Mouse (Mus musculus): ENCODE results near the gene Pde4d.

Gene Pde4d

DNA sequence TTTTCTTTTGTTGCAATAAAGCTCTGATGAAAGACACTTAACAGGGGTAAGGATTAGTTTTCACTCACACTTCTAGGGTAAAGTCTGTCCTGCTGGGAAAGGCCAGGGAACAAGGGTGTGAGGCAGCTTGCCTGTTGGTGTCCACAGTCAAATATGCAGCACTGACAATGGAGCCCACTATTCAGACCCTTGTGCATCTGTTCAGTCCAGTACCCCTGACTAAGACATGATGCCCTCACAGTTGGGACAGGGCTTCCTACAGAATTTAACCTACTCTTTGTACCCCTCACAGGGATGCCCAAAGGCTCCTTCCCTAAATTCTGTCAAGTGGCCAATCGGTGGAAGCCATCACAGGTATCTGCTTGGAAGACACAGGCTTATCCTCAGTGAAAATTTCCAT is 1068.4 kb downstream of the Pde4d start:
- TF ChIP-seq GATA4 (IDR thresholded peaks at IDR 0.05; ENCODE audit: insufficient replicate concordance, low read length) = no peak

DNA sequence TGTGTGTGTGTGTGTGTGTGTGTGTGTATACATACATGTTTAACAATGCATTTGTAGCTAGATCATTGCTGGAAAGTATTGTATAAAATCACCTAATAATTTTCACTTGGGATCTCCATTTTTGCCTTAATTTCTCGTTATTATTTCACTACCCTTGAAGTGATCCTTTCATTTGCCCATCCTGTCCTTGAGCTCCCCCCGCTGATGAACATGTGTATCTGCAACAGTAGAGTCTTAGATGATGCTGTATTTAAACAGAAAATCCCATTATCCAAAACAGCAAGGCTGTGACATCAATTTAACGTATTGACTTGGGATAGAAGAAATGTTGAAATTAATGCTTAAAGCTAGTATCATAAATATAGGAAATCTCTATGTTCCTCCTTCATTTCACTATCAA is 1069.7 kb downstream of the Pde4d start:
- no peak for TF ChIP-seq GATA4 (IDR thresholded peaks at IDR 0.05; ENCODE audit: insufficient replicate concordance, low read length)

DNA sequence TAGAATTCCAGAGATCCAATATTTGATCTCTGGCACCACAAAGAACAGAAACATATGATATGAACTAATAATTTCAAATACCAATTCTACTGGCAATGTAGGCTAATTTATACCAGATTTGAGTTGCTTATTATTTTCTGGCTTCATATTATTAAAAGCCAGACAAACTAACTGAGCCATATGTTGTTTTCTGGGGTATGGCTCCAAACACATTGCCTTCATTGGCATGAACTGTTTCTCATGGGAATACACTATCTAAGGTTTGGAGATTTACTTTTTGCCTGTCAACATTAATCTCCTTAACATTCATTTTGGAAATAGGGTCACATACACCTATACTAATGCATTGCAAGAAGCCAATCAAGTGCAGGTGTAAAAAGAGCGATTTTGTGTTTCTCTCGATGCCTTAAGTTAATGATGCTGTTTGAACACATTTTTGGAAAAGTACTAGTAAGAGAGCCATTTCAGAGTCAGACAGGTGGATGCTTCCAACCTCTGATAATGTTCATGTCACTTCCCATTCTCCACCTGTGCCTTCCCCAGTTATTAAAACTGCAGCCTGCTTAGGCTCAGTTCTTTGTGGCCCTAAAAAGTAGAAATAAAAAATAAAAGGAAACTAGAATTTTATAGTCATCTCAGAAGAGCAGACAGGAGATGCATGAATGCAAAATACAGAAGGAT is 1070.4 kb downstream of the Pde4d start:
- no peak for TF ChIP-seq GATA4 (IDR thresholded peaks at IDR 0.05; ENCODE audit: insufficient replicate concordance, low read length)

DNA sequence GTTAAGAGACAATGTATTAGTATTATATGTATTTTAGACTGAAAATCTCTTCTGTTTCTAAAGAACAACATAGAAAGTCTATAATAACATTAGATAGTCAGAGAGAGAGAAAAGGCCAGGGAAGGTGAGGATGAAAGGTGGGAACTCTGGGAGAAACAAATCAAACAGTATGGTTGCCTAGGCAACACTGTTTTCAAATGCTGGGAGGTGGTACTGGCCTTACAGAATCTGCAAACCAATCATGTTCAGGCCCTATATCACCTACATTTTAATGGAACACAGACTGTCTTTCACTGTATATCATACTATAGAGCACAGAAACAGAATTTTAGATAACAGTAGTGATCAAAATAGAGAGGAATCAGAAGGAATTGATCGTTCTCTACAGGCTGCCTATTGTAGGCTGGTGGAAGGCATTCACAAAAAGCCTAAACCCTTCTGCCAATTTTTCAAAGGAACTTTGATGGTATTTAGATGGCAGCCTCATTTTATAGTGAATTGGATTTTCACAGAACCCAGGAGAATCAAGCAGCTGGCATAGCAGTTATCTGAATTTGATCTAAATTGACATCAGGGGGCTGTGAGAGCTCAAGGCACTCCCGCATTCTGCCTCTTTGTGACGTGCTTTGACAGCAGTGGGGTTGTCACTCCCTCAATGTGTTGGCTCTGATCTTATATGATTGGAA is 1084.2 kb downstream of the Pde4d start:
- no peak for TF ChIP-seq GATA4 (IDR thresholded peaks at IDR 0.05; ENCODE audit: insufficient replicate concordance, low read length)

DNA sequence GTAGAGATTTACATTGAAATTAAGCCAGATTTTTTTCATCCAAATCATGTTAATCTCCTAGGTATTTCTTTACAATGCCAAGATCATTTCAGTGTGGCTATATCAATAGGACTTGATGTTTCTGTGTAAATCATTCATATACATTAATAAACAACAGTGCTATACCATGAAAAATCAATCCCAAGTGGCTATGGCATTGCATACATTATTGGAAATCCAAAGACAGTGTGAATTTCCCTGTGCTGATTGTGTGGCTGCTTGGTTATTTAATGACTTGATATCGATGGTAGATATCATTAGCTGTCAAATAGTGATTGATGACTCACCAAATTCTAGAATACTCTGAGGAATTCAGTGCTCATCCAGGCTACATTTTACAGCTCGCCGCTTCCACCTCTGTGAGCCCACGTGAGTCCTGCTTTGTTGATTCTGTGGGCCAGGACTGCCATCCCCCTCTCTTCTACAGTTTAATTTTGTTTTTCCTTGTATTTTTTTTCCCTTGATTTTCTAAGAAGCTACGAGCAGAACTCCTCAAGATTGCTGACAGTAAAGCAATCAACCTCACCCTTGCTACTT is 1085.0 kb downstream of the Pde4d start:
- TF ChIP-seq GATA4 (IDR thresholded peaks at IDR 0.05; ENCODE audit: insufficient replicate concordance, low read length) = no peak

DNA sequence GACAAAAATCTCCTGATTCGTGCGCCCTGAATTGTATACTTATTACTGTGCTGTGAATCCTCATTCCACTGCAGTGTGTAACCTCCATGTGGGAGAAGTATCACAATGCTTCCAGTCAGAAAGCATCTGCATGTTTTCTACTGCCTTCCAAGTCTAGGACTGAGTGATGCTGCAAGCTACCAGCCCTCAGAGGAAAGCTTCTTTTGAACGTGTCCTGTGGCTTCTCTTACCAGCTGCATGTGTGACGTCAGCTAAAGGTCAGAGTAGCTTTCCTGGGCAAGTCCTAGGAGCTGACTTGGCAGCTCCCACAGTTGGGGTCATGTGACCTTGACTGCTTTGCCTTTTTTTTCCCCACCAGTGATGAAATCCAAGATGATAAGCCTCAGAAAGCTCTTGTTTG is 1086.9 kb downstream of the Pde4d start:
- TF ChIP-seq GATA4 (IDR thresholded peaks at IDR 0.05; ENCODE audit: insufficient replicate concordance, low read length) = no peak

GRCm38 (mm10) chr13:109539371-109539770 is 1089.6 kb downstream of the Pde4d start:
- TF ChIP-seq GATA4 (IDR thresholded peaks at IDR 0.05; ENCODE audit: insufficient replicate concordance, low read length) = no peak

DNA sequence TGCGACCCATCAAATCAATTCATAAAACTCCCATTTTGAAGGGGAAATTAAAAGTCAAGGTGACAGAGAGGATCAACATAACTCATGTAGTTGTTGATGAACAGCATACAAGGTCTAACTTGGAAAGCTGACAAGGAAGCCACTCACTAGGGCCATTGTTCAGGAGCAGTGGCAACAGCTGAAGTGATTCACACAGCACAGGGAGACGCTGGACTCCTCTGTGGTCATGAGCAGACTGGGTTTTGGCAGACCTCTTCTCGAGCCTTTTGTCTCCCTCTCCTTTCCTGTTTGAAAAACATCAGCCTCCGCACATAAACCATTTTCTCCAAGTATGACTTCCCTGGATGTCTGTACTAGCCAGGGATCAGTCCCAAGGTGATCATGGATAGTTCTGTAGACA is 1094.9 kb downstream of the Pde4d start:
- TF ChIP-seq GATA4 (IDR thresholded peaks at IDR 0.05; ENCODE audit: insufficient replicate concordance, low read length) = no peak

- no peak for TF ChIP-seq GATA4 (IDR thresholded peaks at IDR 0.05; ENCODE audit: insufficient replicate concordance, low read length)
These were observed 1096.6 kb downstream of the Pde4d start for GRCm38 (mm10) chr13:109546337-109546736.

- TF ChIP-seq GATA4 (IDR thresholded peaks at IDR 0.05; ENCODE audit: insufficient replicate concordance, low read length) = no peak
These were observed 1097.3 kb downstream of the Pde4d start for GRCm38 (mm10) chr13:109547006-109547587.

DNA sequence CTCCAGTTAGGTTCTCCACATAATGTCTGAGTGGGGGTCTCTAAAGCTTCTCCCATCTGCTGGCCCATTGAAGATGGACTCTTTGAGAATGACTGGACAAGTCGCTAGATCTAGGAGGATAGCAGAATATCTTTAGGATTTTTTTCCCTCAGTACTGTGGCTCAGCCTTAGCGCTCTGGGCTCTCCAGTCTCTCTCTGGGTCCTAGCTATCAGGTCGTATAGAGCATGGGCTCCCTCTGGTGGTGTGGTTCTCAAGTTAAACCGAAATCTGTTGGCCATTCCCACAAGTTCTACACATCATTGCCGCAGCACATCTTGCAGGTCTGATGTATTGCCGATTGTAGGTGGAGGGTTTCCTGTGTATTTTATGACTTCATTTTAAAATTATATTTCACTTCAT is 1098.0 kb downstream of the Pde4d start:
- TF ChIP-seq GATA4 (IDR thresholded peaks at IDR 0.05; ENCODE audit: insufficient replicate concordance, low read length) = no peak

GRCm38 (mm10) chr13:109548263-109548662 is 1098.5 kb downstream of the Pde4d start:
- TF ChIP-seq GATA4 (IDR thresholded peaks at IDR 0.05; ENCODE audit: insufficient replicate concordance, low read length) = no peak

GRCm38 (mm10) chr13:109548771-109549555 is 1099.2 kb downstream of the Pde4d start:
- TF ChIP-seq GATA4 (IDR thresholded peaks at IDR 0.05; ENCODE audit: insufficient replicate concordance, low read length) = no peak

- no peak for TF ChIP-seq GATA4 (IDR thresholded peaks at IDR 0.05; ENCODE audit: insufficient replicate concordance, low read length)
These were observed 1102.1 kb downstream of the Pde4d start for GRCm38 (mm10) chr13:109551836-109552235.

DNA sequence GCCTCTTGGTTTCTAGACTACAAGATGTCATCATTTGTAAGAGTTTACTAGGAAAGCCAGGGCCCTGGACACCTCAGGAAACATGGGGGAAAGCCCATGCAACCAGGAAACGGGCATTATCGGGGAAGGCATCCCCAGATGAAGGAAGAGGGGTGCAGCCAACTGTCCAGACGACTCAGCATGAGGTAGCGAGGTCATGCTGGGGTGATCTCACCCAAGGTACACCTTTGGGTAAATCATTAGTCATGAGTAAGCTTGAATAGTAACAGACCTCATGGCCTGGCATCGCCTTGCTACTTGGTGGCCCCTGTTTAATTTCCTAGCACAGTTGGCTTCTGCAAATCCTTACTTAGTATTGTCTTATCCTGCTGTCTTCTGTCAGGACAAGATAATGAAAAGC is 1105.8 kb downstream of the Pde4d start:
- TF ChIP-seq GATA4 (IDR thresholded peaks at IDR 0.05; ENCODE audit: insufficient replicate concordance, low read length) = no peak
